Mouse (Mus musculus): ENCODE measurements around the gene Alox5ap. TPM values are rescaled to one million over a fixed set of nuclear protein-coding genes. Genes with fewer than 3 reads are reported as not detected.

Alox5ap gene
- total RNA-seq (2021) = 10 to 100 TPM; 12.6 TPM
- long read RNA-seq, experiment 1, transcript Alox5ap-201 (5 exons, 1,251 nt) = major isoform, 5 of 5 reads
- long read RNA-seq, experiment 1, partial matches to known transcripts = 0 of 5 reads
- long read RNA-seq, experiment 1, other reads (novel, unspliced or antisense) = 0 of 5 reads
- long read RNA-seq, experiment 2, partial matches to known transcripts = 0 of 5 reads
- long read RNA-seq, experiment 2, other reads (novel, unspliced or antisense) = 1 of 5 reads

- no peak for DNase-seq
Observed at GRCm38 (mm10) chr5:149264405-149264804, at the start of gene Alox5ap. Alox5ap (plus strand) TSS chr5:149264767.

DNA sequence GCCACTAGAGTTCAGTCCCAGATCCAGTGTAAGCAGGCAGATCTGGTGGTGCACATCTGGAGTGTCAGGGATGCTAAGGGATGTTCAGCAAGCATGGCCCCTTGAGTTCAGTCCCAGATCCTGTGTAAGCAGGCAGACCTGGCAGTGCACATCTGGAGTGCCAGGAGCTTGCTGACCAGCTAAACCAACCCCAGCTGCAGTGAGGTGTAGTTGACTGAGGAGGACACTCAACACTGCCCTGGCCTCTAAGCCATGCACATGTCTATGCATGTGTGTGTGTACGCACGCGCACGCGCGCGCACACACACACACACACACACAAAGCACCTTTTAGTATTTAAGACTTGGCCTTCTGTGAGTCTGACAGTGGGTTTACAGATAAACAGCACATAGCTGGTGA lies 49.0 kb upstream of the Alox5ap start:
- no peak for DNase-seq

GRCm38 (mm10) chr5:149217524-149218357 lies 46.8 kb upstream of the Alox5ap start:
- no peak for DNase-seq

DNA sequence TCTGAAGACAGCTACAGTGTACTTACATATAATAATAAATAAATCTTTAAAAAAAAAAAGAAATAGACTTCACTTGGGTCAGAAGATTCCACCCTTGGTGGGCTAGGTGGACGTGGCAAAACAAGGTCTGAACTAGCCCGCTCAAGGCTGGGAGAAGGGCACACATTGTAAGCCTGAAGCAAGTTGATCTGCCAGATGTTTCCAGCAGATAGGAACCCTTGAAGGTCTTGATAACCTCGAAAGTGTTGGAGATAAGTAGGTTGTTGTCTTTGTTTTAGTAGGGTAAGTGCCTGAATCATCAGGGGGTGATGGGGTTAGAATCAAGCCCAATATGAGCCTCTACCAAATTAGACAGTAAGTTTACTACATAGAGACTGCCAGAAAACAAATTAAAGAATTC lies 45.1 kb upstream of the Alox5ap start:
- no peak for DNase-seq

DNA sequence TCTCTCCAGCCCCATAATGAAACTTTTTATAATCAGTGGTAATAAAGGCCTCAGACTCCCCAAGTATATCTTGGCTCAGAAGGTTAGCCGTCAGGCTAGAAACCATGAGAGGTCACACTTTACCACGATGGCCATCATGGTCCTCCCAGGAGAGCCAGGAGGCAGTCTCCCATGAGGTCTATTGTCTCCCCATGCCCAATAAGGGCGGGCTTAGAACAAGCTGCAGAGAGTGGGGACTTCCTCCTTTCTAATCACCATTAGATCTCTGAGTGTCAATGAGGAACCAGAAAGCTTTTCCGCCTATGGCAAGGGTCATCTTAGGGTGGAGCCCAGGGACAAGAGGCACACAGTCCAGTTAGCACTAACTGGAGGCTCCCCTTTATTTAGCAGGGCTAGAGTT lies 43.2 kb upstream of the Alox5ap start:
- no peak for DNase-seq

GRCm38 (mm10) chr5:149224666-149225065 lies 39.9 kb upstream of the Alox5ap start:
- DNase-seq = no peak

DNA sequence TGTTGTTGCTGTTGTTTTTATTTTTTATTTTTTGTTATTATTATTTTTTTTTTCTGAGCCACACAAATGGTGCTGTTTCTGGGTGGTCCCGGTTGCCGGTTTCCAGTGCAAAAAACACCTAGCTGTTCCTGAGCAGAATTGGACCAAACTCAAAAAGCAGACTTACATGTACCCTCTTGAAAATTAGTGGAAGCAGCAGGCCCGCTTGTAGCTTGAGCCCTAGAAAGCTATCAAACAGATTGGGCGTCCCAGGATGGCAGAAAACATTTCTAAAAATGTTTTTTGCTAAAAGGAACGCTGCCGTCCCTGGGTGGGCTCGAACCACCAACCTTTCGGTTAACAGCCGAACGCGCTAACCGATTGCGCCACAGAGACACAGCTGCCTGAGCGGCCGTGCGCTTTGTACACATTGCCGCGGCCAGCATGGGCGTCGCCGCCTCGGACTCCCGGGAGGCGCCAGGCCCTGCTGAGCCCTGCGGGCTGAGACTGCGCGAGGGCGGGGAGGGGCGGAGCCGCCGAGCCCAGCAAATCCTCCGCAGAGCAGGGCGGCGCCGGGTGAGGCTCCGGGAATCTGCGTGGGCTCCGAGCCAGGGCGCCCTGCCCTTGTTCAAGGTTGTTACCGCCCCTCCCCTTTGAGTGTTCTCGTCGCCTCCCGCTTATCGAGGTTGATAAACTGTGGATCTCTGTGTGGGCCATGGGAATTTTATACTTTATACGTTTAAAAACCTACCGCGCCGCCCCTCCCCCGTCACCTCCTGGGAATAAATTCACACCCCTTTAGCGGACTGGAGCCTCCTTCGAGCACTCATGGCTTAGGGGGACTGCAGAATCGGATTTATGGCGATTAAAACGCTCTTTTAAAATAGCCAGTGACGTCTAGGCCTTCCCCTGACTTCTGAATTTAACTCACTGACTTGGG lies 35.6 kb upstream of the Alox5ap start:
- DNase-seq = peak; percentile 99 to 100

GRCm38 (mm10) chr5:149229619-149230339 lies 34.8 kb upstream of the Alox5ap start:
- no peak for DNase-seq

DNA sequence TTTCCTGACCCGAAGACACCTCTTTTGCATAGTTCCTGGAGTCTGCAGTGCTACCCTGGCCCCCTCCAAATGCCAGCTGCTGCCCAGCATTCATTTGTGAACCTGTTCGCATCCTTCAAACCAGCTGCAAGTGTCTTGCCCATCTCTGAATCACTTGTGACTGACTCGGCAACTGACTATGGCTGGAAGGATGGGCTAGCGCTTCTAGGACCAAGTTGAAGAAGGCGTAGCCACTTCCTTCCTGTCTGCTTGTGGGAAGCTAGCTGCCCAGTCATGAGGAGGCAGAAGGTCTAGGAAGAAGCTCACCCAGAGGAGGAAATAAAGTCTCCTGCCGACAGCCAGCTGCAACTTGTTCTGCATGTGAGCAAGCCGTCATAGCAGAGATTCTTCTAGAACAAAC lies 29.6 kb upstream of the Alox5ap start:
- DNase-seq = peak in 1 of 2 experiments; percentile 69

DNA sequence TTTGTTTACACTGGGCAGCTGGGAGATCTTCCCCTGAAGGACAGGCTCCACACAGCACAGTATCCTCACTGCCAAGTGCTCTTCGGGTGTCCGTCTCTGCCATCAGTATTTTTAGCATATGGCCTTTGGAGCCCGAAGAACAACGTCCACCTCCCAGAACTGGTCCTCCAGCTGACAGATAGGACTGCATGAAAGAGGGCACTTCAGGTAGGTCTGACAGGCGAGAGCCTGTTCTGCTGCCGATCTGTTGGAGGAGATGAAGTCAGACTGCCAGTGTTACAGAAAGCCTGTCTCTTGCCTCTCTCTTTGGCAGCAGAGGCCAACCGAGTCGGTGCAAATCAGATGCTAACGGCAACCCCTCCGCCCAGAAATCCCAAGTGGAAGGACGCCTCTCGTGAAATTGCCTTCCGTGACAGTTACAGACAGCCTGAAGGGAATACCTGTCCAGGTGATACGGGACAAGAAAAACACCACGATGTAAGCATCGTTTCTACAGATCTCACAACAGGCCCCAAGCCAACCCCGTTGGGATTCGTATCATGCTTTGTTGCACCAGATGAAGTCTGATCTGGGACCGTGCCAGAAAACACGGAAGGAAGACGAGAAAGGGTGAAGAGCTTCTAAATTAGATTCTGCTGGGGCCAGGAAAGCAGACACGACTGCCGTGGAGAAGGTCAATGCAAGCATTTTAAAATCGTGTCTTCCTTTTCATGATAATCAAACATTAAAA lies 27.2 kb upstream of the Alox5ap start:
- peak; percentile 26 to 49 for DNase-seq

DNA sequence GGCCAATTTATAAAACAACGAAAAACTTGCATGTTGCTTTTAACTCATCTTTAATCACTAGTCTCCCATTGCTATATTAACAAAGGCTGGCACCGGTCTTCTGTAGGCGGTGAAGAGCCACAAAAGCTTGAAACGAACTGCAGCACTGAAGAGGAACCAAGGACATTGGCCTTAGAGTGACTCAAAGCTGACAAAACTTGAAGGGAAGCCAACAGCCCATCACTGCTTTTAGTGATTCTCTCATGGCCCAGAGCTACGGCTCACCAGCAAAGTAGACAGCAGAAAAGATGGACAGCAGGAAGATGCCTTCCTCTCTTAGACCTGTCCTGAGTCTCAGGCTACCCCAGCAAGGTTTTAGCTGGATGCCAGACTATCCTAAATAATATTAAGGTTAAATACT lies 22.1 kb upstream of the Alox5ap start:
- no peak for DNase-seq

- no peak for DNase-seq
Observed at GRCm38 (mm10) chr5:149243053-149243452, 21.5 kb upstream of the Alox5ap start.

- no peak for DNase-seq
Observed at GRCm38 (mm10) chr5:149245391-149245964, 19.1 kb upstream of the Alox5ap start.

DNA sequence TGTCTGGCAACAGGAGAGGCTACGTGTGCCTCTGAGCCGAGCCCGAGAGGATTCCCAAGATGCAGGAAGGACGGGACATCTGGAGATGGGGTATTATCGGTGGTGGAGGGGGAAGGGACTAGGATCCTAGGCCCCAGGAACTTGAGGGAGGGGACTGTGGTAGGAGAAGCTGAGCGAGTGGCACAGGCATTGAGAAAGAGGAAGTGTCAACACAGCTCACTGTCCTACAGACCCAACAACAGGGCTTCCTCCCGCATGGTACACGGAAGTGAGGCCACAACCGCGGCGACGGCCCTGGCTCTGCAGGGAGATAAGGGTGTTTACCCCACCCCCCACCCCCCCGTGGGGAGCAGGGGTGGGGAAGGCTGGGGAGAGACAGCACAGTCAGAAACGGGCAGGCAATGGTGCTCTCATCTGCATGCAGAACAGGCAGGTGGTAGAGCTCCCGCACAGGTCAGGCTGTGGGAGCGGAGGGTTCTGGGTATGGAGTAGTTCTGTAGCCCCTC lies 18.5 kb upstream of the Alox5ap start:
- DNase-seq = peak; percentile 57 to 85

GRCm38 (mm10) chr5:149247047-149247904 lies 17.3 kb upstream of the Alox5ap start:
- DNase-seq = peak; percentile 52 to 55

GRCm38 (mm10) chr5:149252303-149252702 lies 12.3 kb upstream of the Alox5ap start:
- DNase-seq = no peak

DNA sequence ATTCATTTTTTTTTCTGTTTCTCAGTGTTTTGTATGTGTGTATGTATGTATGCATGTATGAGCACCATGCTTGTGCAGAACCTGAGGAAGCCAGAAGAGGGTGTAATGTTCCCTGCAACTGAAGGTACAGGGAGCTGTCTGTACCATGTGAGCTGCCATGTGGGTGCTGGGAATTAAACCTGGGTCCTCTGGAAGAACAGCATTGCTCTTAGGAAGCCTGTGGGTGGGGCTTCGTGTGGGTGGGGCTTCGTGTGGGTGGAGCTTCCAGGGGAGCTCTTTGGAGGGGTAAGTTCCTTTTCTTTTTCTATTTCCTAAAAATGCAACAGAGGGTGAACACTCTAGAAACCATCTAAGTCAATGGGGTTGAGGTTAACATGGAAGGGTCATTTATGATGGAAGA lies 11.1 kb upstream of the Alox5ap start:
- no peak for DNase-seq

- DNase-seq = no peak
Observed at GRCm38 (mm10) chr5:149255522-149255921, 9.0 kb upstream of the Alox5ap start.

- no peak for DNase-seq
Observed at GRCm38 (mm10) chr5:149257518-149258281, 6.9 kb upstream of the Alox5ap start.

Data from heart, adult 18-20 months (tissue).